Mouse (Mus musculus): ENCODE measurements at regions not wholly inside any gene's neighbourhood (a gene's known extent, or its start where the extent isn't known, plus 50 kb on each side); places are given as distances from the start of the nearest gene placed in this dataset.

GRCm38 (mm10) chr2:159557567-159557966 lies 763.0 kb downstream of the Dhx35 start:
- no peak for TF ChIP-seq CTCF (IDR thresholded peaks at IDR 0.05 in 2 of 3, conservative IDR thresholded peaks at IDR 0.05 in 1 of 3; ENCODE audit: control insufficient read depth in 1 of 3, insufficient read depth in 1 of 3, low read depth in 2 of 3, low read length in 3 of 3, poor library complexity in 1 of 3, severe bottlenecking in 1 of 3)
- TF ChIP-seq POLR2A (IDR thresholded peaks at IDR 0.05; ENCODE audit: control insufficient read depth in 1 of 2, insufficient read depth in 1 of 2, low read depth in 1 of 2, low read length in 2 of 2, poor library complexity in 1 of 2), result no peak
- no peak for TF ChIP-seq JUND (IDR thresholded peaks at IDR 0.05; ENCODE audit: low read depth, low read length)
